Mouse (Mus musculus): Measurements from ENCODE around the gene Rbm42. TPM values are rescaled to one million over a fixed set of nuclear protein-coding genes. Genes with fewer than 3 reads are reported as not detected.

Rbm42 gene
- total and polyA plus RNA-seq, 3 experiments, result 65.3 to 109 (median 105) TPM

GRCm38 (mm10) chr7:30634621-30635020 lies 15.5 kb downstream of the Rbm42 start:
- H3K4me1 ChIP-seq (ENCODE audit: control insufficient read depth in 1 of 2, insufficient read depth in 2 of 2), result peaks cover 9 to 16% of the 10 kb centered on the region in 2 experiments; a peak in 3 of 4 replicates
- dilution Hi-C loops (cut with MboI; ENCODE audit: extremely low pct_ligation_motif_present, extremely low pct_unique_long_range_greater_than_20kb, low sequenced_read_pairs) (no loop called here), in situ Hi-C loops (cut with MboI; ENCODE audit: low pct_ligation_motif_present, low pct_unique_long_range_greater_than_20kb, low sequenced_read_pairs) (no loop called here)
- H3K9ac ChIP-seq (ENCODE audit: insufficient read depth, low read depth), result no peak overlapping the region
- no peak for DNase-seq (ENCODE audit: extremely low read depth)
- H3K4me2 ChIP-seq (ENCODE audit: insufficient read depth, low read depth, poor library complexity, severe bottlenecking), result no peak overlapping the region
- H3K27ac ChIP-seq (ENCODE audit: insufficient read depth, low read depth), result no peak overlapping the region
- no peaks in the 10 kb centered on the region for H3K27me3 ChIP-seq (replicated peaks)
- no peak overlapping the region for H3K4me3 ChIP-seq (replicated peaks in 1 of 3; ENCODE audit: low read depth in 2 of 3, low read length in 2 of 3, poor library complexity in 1 of 3)
- H3K36me3 ChIP-seq (replicated peaks in 1 of 2; ENCODE audit: control insufficient read depth in 1 of 2, insufficient read depth in 1 of 2, low read length in 1 of 2), result no peaks in the 10 kb centered on the region
- H3K79me2 ChIP-seq (replicated peaks; ENCODE audit: control insufficient read depth, extremely low read depth, insufficient read depth, poor library complexity, severe bottlenecking), result no peaks in the 10 kb centered on the region
- TF ChIP-seq CTCF (conservative IDR thresholded peaks at IDR 0.05 in 1 of 2, IDR thresholded peaks at IDR 0.05 in 1 of 2; ENCODE audit: low read depth in 2 of 2, low read length in 2 of 2), result peak in 1 of 2 experiments; percentile 57; a peak in 2 of 4 replicates
- TF ChIP-seq SMC3 (IDR thresholded peaks at IDR 0.05; ENCODE audit: low read depth, low read length), result peak; percentile 44
- no peak for TF ChIP-seq JUN (IDR thresholded peaks at IDR 0.05; ENCODE audit: insufficient read depth, low read depth, low read length)
- TF ChIP-seq RAD21 (IDR thresholded peaks at IDR 0.05; ENCODE audit: low read depth, low read length), result no peak; the same call in 1 of the 2 replicates
- H3K9me3 ChIP-seq (replicated peaks; ENCODE audit: low read length), result no peaks in the 10 kb centered on the region

- Histone ChIP-seq H3K27me3 (replicated peaks) (no peaks in the 10 kb centered on the region), H3K79me2 (replicated peaks; ENCODE audit: control insufficient read depth, extremely low read depth, insufficient read depth, poor library complexity, severe bottlenecking) (no peaks in the 10 kb centered on the region), H3K9ac (ENCODE audit: insufficient read depth, low read depth) (no peak overlapping the region), H3K36me3 (replicated peaks in 1 of 2; ENCODE audit: control insufficient read depth in 1 of 2, insufficient read depth in 1 of 2, low read length in 1 of 2) (no peaks in the 10 kb centered on the region), H3K4me3 (replicated peaks in 1 of 3; ENCODE audit: low read depth in 2 of 3, low read length in 2 of 3, poor library complexity in 1 of 3) (no peak overlapping the region), H3K9me3 (replicated peaks; ENCODE audit: low read length) (no peaks in the 10 kb centered on the region), H3K4me1 (ENCODE audit: control insufficient read depth in 1 of 2, insufficient read depth in 2 of 2) (peaks cover 12 to 16% of the 10 kb centered on the region in 2 experiments), H3K4me2 (ENCODE audit: insufficient read depth, low read depth, poor library complexity, severe bottlenecking) (no peak overlapping the region), H3K27ac (ENCODE audit: insufficient read depth, low read depth) (no peak overlapping the region)
- dilution Hi-C loops (cut with MboI; ENCODE audit: extremely low pct_ligation_motif_present, extremely low pct_unique_long_range_greater_than_20kb, low sequenced_read_pairs), result no loop called here
- in situ Hi-C loops (cut with MboI; ENCODE audit: low pct_ligation_motif_present, low pct_unique_long_range_greater_than_20kb, low sequenced_read_pairs), result no loop called here
- no peak for DNase-seq (ENCODE audit: extremely low read depth)
- no peak for TF ChIP-seq GABPA (IDR thresholded peaks at IDR 0.05; ENCODE audit: insufficient replicate concordance, low read depth, low read length)
- TF ChIP-seq TCF12 (IDR thresholded peaks at IDR 0.05; ENCODE audit: low read depth, low read length), result no peak
- TF ChIP-seq ZNF384 (IDR thresholded peaks at IDR 0.05; ENCODE audit: low read depth, low read length), result no peak
- no peak for TF ChIP-seq PAX5 (IDR thresholded peaks at IDR 0.05; ENCODE audit: low read length)
- no peak for TF ChIP-seq POLR2AphosphoS2 (IDR thresholded peaks at IDR 0.05; ENCODE audit: low read depth, low read length)
- TF ChIP-seq CTCF (conservative IDR thresholded peaks at IDR 0.05 in 1 of 2, IDR thresholded peaks at IDR 0.05 in 1 of 2; ENCODE audit: low read depth in 2 of 2, low read length in 2 of 2), result no peak
Observed at GRCm38 (mm10) chr7:30633762-30634412, 16.2 kb downstream of the Rbm42 start.

GRCm38 (mm10) chr7:30629013-30629412 lies 21.1 kb downstream of the Rbm42 start:
- H3K9me3 ChIP-seq (replicated peaks; ENCODE audit: low read length), result no peaks in the 10 kb centered on the region
- H3K9ac ChIP-seq (ENCODE audit: insufficient read depth, low read depth), result no peak overlapping the region
- DNase-seq (ENCODE audit: extremely low read depth), result peak; percentile 75
- in situ Hi-C loops (cut with MboI; ENCODE audit: low pct_ligation_motif_present, low pct_unique_long_range_greater_than_20kb, low sequenced_read_pairs), result no loop called here
- H3K4me2 ChIP-seq (ENCODE audit: insufficient read depth, low read depth, poor library complexity, severe bottlenecking), result peak overlapping the region; percentile 5
- dilution Hi-C loops (cut with MboI; ENCODE audit: extremely low pct_ligation_motif_present, extremely low pct_unique_long_range_greater_than_20kb, low sequenced_read_pairs), result no loop called here
- H3K27me3 ChIP-seq (replicated peaks), result no peaks in the 10 kb centered on the region
- peaks cover 0 to 9% of the 10 kb centered on the region in 2 experiments for H3K36me3 ChIP-seq (replicated peaks in 1 of 2; ENCODE audit: control insufficient read depth in 1 of 2, insufficient read depth in 1 of 2, low read length in 1 of 2)
- no peak overlapping the region for H3K4me3 ChIP-seq (replicated peaks in 1 of 3; ENCODE audit: low read depth in 2 of 3, low read length in 2 of 3, poor library complexity in 1 of 3)
- H3K79me2 ChIP-seq (replicated peaks; ENCODE audit: control insufficient read depth, extremely low read depth, insufficient read depth, poor library complexity, severe bottlenecking), result peaks cover 19% of the 10 kb centered on the region
- H3K27ac ChIP-seq (ENCODE audit: insufficient read depth, low read depth), result peak overlapping the region; percentile 51; the same call in 1 of the 2 replicates
- peaks cover 14 to 33% of the 10 kb centered on the region in 2 experiments for H3K4me1 ChIP-seq (ENCODE audit: control insufficient read depth in 1 of 2, insufficient read depth in 2 of 2)
- TF ChIP-seq MAFK (IDR thresholded peaks at IDR 0.05; ENCODE audit: insufficient replicate concordance, low read length) (no peak), GABPA (IDR thresholded peaks at IDR 0.05; ENCODE audit: insufficient replicate concordance, low read depth, low read length) (no peak), MEF2A (IDR thresholded peaks at IDR 0.05; ENCODE audit: borderline replicate concordance, low read depth, low read length) (no peak; the same call in 1 of the 2 replicates), PAX5 (IDR thresholded peaks at IDR 0.05; ENCODE audit: low read length) (no peak), ZNF384 (IDR thresholded peaks at IDR 0.05; ENCODE audit: low read depth, low read length) (no peak), IRF4 (IDR thresholded peaks at IDR 0.05; ENCODE audit: low read depth, low read length) (peak; percentile 87), USF1 (IDR thresholded peaks at IDR 0.05; ENCODE audit: low read depth, low read length) (no peak), EP300 (IDR thresholded peaks at IDR 0.05; ENCODE audit: low read length) (peak; percentile 85), POLR2AphosphoS2 (IDR thresholded peaks at IDR 0.05; ENCODE audit: low read depth, low read length) (no peak), ZKSCAN1 (IDR thresholded peaks at IDR 0.05; ENCODE audit: borderline replicate concordance, low read depth, low read length) (no peak), RCOR1 (conservative IDR thresholded peaks at IDR 0.05; ENCODE audit: low read depth, low read length) (peak; percentile 52; the same call in 1 of the 2 replicates), SIN3A (IDR thresholded peaks at IDR 0.05; ENCODE audit: low read length) (peak; percentile 76), ZMIZ1 (IDR thresholded peaks at IDR 0.05; ENCODE audit: low read depth, low read length) (no peak), CHD1 (IDR thresholded peaks at IDR 0.05; ENCODE audit: low read depth, low read length) (no peak), NRF1 (IDR thresholded peaks at IDR 0.05; ENCODE audit: low read depth, low read length) (no peak), JUND (conservative IDR thresholded peaks at IDR 0.05; ENCODE audit: low read depth, low read length) (0 out of 2 replicates have a peak, but pooled peaks have one; percentile 33), KAT2A (IDR thresholded peaks at IDR 0.05; ENCODE audit: insufficient replicate concordance, low read length) (no peak), NELFE (IDR thresholded peaks at IDR 0.05; ENCODE audit: low read depth, low read length) (no peak; the same call in 1 of the 2 replicates), CTCF (conservative IDR thresholded peaks at IDR 0.05 in 1 of 2, IDR thresholded peaks at IDR 0.05 in 1 of 2; ENCODE audit: low read depth in 2 of 2, low read length in 2 of 2) (peak in 1 of 2 experiments; percentile 31; a peak in 2 of 4 replicates)

All from CH12.LX (cell line).